Mouse (Mus musculus): Measurements from ENCODE around the gene Slc9a3r2.

GRCm38 (mm10) chr17:24633831-24634230, 16.3 kb downstream of the Slc9a3r2 start:
- TF ChIP-seq SRF (IDR thresholded peaks at IDR 0.05; ENCODE audit: control insufficient read depth, insufficient read length, low read depth) (no peak), USF1 (IDR thresholded peaks at IDR 0.05; ENCODE audit: low read depth) (no peak), E2F4 (IDR thresholded peaks at IDR 0.05; ENCODE audit: insufficient read depth) (no peak), POLR2A (IDR thresholded peaks at IDR 0.05; ENCODE audit: insufficient read length, low read depth) (no peak), MYOD1 (IDR thresholded peaks at IDR 0.05; ENCODE audit: control insufficient read depth in 1 of 3, insufficient read length in 2 of 3, low read depth in 2 of 3) (no peak), MAX (IDR thresholded peaks at IDR 0.05; ENCODE audit: low read depth) (no peak)

Data from myocyte (in vitro differentiated cells).